Mouse (Mus musculus): ENCODE measurements around the gene Bhlhe40. TPM values are rescaled to one million over a fixed set of nuclear protein-coding genes. Genes with fewer than 3 reads are reported as not detected.

Gene Bhlhe40
- polyA plus RNA-seq, 1 experiment = 39.5 TPM

GRCm38 (mm10) chr6:108713175-108713974 lies 52.9 kb downstream of the Bhlhe40 start:
- Histone ChIP-seq H3K4me1 (ENCODE audit: control insufficient read depth, insufficient read depth, low read length) (no peaks in the 10 kb centered on the region), H3K36me3 (ENCODE audit: control insufficient read depth, insufficient read depth, low read length) (no peaks in the 10 kb centered on the region), H3K27ac (ENCODE audit: insufficient read depth, low read depth, low read length) (no peak overlapping the region), H3K27me3 (replicated peaks; ENCODE audit: control insufficient read depth, insufficient read depth, low read length) (no peaks in the 10 kb centered on the region), H3K4me3 (ENCODE audit: insufficient read depth, low read depth, low read length) (no peak overlapping the region)
- WGBS = 59% methylated on average over 7 of the region's 7 CpGs
- TF ChIP-seq CTCF (conservative IDR thresholded peaks at IDR 0.05; ENCODE audit: insufficient read depth, insufficient read length, low read depth, low read length) (no peak), POLR2A (IDR thresholded peaks at IDR 0.05; ENCODE audit: low read depth, low read length) (no peak)
- no peak for DNase-seq

Other genes with a start within 250 kb of the Bhlhe40 start
- 17.6 and 21.9 TPM in 2 replicates for gene Arl8b, start 122.5 kb downstream of the Bhlhe40 start, polyA plus RNA-seq (2012; rRNA removed)
- 17.8 and 18.4 TPM in 2 replicates for gene Edem1, start 168.0 kb downstream of the Bhlhe40 start, polyA plus RNA-seq (2012; rRNA removed)

Data from kidney, adult 2 months (tissue).